Mouse (Mus musculus) lung, adult 2 months (tissue): Measurements from ENCODE around the gene Kif3c. TPM values are rescaled to one million over a fixed set of nuclear protein-coding genes. Genes with fewer than 3 reads are reported as not detected.

Experiments used
- DNase-seq: peaks from one replicate; pipeline ENCODE4 v3.0.0; 2022
- H3K4me1 ChIP-seq: fragments of 200-500 bp; 2 replicates; pipeline ENCODE4 v1.6.1; 2011; ENCODE audit warnings: low read length; ENCODE audit not compliant: control insufficient read depth, insufficient read depth
- H3K4me3 ChIP-seq: fragments of 200-500 bp; replicated peaks from 2 replicates; pipeline ENCODE3; 2011; ENCODE audit warnings: low read depth, mild to moderate bottlenecking, control low read depth, low read length; ENCODE audit errors: extremely low read depth
- CTCF ChIP-seq: fragments of 200-500 bp; IDR thresholded peaks from 2 replicates; pipeline ENCODE4 v1.5.1; 2011; ENCODE audit warnings: mild to moderate bottlenecking, low read length, control low read depth; ENCODE audit not compliant: insufficient read depth
- POLR2A ChIP-seq: fragments of 200-500 bp; IDR thresholded peaks from 2 replicates; pipeline ENCODE4 v1.6.1; 2011; ENCODE audit warnings: low read depth, mild to moderate bottlenecking, control low read depth, low read length, borderline replicate concordance; ENCODE audit errors: extremely low read depth
- WGBS: fragments of 180-500 bp; shearing (Covaris S2); methylation state at CpG from one replicate; pipeline ENCODE4 v1.1.7; 2018; 5-methylcytosine and 5-hydroxymethylcytosine counted together
- polyA plus RNA-seq: library from polyadenylated mRNA; depleted of rRNA; stranded (reverse); fragments of >200 nt; gene quantifications from 2 replicates; pipeline ENCODE4 v1.2.3, GENCODE M21; 2012; rRNA removed

The Kif3c gene
- polyA plus RNA-seq = 6.6 and 12.2 TPM in 2 replicates

DNA sequence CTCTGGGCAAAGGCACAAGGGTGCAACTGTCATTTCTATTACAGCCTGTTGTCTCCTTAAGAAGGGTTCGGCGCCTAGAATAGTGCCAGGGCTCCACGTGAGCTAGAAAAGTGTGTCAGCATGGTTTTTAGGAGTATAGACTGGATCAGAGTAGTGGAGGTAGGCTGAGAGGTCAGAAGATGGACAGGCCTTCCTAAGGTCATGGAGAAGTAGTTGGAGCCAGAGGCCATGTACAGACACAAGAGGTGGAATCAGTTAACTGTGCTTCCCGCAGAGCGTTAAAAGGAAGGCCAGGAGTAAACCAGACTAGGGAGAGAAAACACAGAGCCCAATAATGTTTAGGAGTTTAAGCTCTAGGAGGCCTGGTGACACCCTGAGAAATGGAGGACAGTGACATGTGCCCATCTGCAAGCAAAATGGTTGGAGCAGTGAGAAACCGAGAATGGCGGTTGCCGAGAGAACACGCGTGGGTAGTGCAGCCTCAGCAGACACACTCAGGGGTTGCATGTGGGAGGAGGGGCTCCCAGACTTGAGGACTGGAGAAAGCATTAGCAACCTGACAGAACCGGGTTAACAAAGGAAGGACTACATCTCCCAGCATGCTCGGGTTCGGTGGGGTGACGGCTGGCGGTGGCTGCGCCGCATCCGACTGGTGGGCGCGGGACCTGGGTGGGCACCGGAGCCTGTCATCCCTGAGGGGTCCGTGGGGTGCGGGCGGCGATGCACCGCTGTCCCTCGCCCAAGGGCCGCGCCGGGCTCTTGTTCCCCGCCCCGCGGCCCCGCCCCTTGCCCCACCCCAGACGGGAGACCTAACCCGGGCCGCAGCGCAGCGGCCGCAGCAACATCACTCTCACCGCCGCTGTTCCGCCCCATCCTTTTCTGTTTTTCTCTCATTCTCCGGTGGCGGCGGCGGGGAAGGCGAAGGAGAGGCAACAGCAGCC lies at the start of gene Kif3c:
Kif3c (plus strand) TSS at position 625 of the 941 bp plus-strand sequence.
- Histone ChIP-seq H3K4me1 (peaks cover 2% of the 10 kb centered on the region; the same call in 1 of the 2 replicates), H3K4me3 (peak within 1 kb of the TSS; percentile 70)
- TF ChIP-seq POLR2A = no peak
- no peak for TF ChIP-seq CTCF
- 9% methylated on average over 47 of the region's 48 CpGs for WGBS
- DNase-seq = peak; percentile 75

DNA sequence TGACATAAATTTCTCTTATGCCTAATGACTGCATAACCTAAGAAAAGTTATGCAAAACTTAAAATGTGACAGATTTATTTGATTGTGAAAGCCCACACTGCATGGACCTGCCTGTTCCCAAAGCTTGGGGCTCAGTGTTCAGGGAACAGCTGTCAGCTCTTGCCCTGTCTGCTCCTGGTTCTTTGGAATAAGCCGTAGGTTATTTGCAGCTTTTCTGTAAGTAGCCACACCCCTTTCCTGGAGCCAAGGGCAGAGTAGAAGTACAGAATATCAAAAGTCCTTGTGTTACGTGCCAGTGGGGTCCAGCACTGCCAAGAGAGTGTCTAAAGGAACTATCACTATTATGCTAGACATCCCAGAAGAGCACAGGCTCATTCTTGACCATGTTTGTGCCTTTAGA lies 48.8 kb upstream of the Kif3c start:
- DNase-seq = no peak
- WGBS = 12% methylated on average over 2 of the region's 2 CpGs
- H3K4me1 ChIP-seq = no peaks in the 10 kb centered on the region
- no peak overlapping the region for H3K4me3 ChIP-seq
- TF ChIP-seq POLR2A (no peak), CTCF (no peak)

DNA sequence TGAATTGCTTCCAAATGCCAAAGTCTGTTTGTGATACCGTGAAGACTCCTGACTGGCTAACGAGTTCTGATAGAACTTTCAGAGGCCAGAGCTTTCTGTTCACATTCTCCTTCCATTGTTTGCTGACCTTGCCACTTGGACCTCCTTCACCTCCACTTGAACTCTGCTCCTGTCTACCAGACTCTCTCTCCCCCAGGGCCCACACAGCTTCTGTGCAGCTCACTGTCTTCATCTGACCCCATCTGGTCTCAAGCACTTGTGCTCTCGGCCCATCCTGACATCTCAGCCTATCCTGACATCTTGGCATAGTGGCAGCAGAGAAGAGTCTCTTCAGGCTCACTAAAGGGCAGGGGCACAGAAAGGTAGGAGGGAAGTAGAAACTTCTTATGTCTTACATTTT lies 48.0 kb upstream of the Kif3c start:
- 45% methylated on average over 3 of the region's 3 CpGs for WGBS
- no peak for DNase-seq
- H3K4me1 ChIP-seq = no peaks in the 10 kb centered on the region

GRCm38 (mm10) chr12:3319377-3319776 lies 45.6 kb upstream of the Kif3c start:
- TF ChIP-seq POLR2A (no peak), CTCF (no peak)
- Histone ChIP-seq H3K4me1 (no peaks in the 10 kb centered on the region), H3K4me3 (no peak overlapping the region)
- WGBS = 50% methylated on average over 4 of the region's 4 CpGs
- DNase-seq = no peak

More for the DNA sequence above, 48.0 kb upstream of the Kif3c start:
- TF ChIP-seq POLR2A (no peak), CTCF (no peak)
- no peak overlapping the region for H3K4me3 ChIP-seq

GRCm38 (mm10) chr12:3323241-3323640 lies 41.7 kb upstream of the Kif3c start:
- TF ChIP-seq CTCF (no peak), POLR2A (no peak)
- H3K4me3 ChIP-seq = no peak overlapping the region
- no peaks in the 10 kb centered on the region for H3K4me1 ChIP-seq
- DNase-seq = no peak
- 47% methylated on average over 6 of the region's 6 CpGs for WGBS

DNA sequence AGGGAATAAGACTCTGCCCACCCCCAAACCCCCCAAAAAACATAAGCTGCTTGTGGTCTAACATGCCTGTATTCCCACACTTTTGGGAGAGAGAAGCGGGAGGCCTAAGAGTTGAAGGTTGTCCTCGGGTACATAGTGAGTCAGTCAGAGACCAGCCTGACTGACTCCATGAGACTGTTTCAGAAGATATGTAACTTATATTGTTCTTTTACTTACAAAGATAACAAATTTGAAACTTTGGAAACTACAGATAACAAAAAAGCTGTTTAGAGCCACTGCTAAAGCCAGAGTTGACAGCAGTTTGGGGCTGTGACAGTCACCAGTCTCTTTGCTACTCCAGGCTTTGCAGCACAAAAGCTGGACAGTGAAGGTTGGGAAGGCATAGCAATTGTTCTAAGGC lies 39.7 kb upstream of the Kif3c start:
- WGBS = 77% methylated on average over 2 of the region's 2 CpGs

GRCm38 (mm10) chr12:3329677-3330076 lies 35.3 kb upstream of the Kif3c start:
- no peak for TF ChIP-seq POLR2A
- TF ChIP-seq CTCF = no peak
- no peaks in the 10 kb centered on the region for H3K4me1 ChIP-seq
- WGBS = 71% methylated on average over 4 of the region's 4 CpGs

More for the DNA sequence above, 39.7 kb upstream of the Kif3c start:
- Histone ChIP-seq H3K4me3 (no peak overlapping the region), H3K4me1 (no peaks in the 10 kb centered on the region)
- no peak for DNase-seq
- TF ChIP-seq POLR2A (no peak), CTCF (no peak)

GRCm38 (mm10) chr12:3338931-3339330 lies 26.0 kb upstream of the Kif3c start:
- DNase-seq = no peak
- TF ChIP-seq CTCF (no peak), POLR2A (no peak)
- Histone ChIP-seq H3K4me1 (no peaks in the 10 kb centered on the region; the same call in 1 of the 2 replicates), H3K4me3 (no peak overlapping the region)
- 47% methylated on average over 1 of the region's 1 CpGs for WGBS

More at GRCm38 (mm10) chr12:3329677-3330076, 35.3 kb upstream of the Kif3c start:
- no peak for DNase-seq
- no peak overlapping the region for H3K4me3 ChIP-seq

DNA sequence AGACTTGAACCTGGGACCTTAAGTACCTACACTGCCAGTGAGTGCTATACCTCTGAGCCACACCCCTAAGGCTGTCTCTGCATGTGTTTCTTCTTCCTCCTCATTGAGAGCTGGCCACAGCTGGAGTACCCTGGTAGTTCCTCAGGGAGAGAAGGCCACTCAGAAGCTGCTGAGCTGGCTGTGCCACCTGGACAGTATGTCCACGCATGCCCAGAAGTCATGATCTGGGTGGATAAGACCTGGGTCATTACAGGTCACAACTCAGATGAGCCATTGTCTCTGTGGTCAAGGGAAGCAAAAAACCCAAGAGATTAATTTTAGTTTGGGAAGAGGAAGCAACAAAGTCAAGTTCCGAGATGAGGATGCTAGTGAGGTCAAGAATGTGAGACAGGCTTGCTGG lies 20.8 kb upstream of the Kif3c start:
- Histone ChIP-seq H3K4me3 (no peak overlapping the region), H3K4me1 (no peaks in the 10 kb centered on the region; the same call in 1 of the 2 replicates)
- WGBS = 71% methylated on average over 2 of the region's 2 CpGs
- DNase-seq = no peak
- TF ChIP-seq CTCF (no peak), POLR2A (no peak)

DNA sequence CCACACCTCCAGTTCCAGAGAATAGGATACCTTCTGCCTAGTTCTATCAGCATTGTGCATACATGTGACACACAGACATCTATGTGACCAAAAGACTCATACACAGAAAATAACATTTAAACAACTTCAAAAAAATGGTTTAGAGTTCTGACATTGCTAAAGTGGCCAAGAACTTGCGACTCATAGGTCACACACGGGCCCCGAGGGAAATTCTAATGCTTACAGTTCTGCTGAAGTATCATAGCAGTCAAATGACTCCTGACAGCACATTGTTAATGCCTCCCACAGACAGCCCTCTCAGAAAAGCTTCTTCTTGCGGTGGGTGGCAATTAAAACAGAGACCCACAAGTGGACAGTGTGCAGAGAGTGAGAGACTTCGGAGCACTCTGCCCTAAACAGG lies 19.9 kb upstream of the Kif3c start:
- DNase-seq = no peak
- Histone ChIP-seq H3K4me1 (no peaks in the 10 kb centered on the region), H3K4me3 (no peak overlapping the region)
- TF ChIP-seq CTCF (no peak), POLR2A (no peak)
- WGBS = 76% methylated on average over 5 of the region's 5 CpGs

- TF ChIP-seq POLR2A (no peak), CTCF (no peak)
- Histone ChIP-seq H3K4me3 (no peak overlapping the region), H3K4me1 (no peaks in the 10 kb centered on the region)
- DNase-seq = no peak
These were observed 17.2 kb upstream of the Kif3c start for GRCm38 (mm10) chr12:3347682-3348081.
